Mouse (Mus musculus) embryonic fibroblast, embryonic 13.5 days (primary cell): Measurements from ENCODE around the gene Rps21.

ENCODE experiments used
- CTCF ChIP-seq: IDR thresholded peaks from 2 replicates; pipeline ENCODE4 v1.5.1; 2011; ENCODE audit warnings: mild to moderate bottlenecking, control low read depth, low read length, moderate library complexity, borderline replicate concordance; ENCODE audit not compliant: insufficient read depth
- POLR2A ChIP-seq: IDR thresholded peaks from 2 replicates; pipeline ENCODE4 v1.6.1; 2011; ENCODE audit warnings: low read depth, mild to moderate bottlenecking, control low read depth, low read length, moderate library complexity

DNA sequence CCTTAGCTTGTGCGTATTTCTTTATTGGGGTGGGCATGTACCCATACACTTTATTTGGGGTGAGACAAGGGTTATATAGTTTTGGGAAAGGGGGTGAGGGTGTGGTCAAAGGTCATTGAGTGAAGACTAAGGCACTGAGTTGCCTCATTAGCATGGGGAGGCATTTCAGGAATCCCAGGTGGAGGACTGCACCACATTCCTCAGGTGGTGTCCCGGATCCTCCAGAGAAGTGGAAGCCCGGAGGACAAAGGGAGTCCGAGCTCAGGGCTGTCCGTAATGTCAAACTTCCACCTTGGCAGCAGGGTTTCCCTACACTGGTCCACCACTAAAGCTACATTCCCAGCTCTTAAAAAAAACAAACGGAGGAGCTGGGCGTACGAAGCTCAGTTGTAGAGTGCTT, 35.7 kb downstream of the Rps21 start:
- TF ChIP-seq CTCF (no peak), POLR2A (no peak)
